Mouse (Mus musculus) cerebellum, postnatal 4 days (tissue): ENCODE measurements around the gene Snap29.
A peak's percentile ranks its signal among the peaks of the same experiment; 100 is the strongest.

Experiments
- DNase-seq, 2 experiments: peaks; one replicate each; pipeline ENCODE4 v3.0.0; 2022; ENCODE audit warnings: low spot score in 2 of 2, mixed read lengths in 1 of 2

Snap29 gene

DNA sequence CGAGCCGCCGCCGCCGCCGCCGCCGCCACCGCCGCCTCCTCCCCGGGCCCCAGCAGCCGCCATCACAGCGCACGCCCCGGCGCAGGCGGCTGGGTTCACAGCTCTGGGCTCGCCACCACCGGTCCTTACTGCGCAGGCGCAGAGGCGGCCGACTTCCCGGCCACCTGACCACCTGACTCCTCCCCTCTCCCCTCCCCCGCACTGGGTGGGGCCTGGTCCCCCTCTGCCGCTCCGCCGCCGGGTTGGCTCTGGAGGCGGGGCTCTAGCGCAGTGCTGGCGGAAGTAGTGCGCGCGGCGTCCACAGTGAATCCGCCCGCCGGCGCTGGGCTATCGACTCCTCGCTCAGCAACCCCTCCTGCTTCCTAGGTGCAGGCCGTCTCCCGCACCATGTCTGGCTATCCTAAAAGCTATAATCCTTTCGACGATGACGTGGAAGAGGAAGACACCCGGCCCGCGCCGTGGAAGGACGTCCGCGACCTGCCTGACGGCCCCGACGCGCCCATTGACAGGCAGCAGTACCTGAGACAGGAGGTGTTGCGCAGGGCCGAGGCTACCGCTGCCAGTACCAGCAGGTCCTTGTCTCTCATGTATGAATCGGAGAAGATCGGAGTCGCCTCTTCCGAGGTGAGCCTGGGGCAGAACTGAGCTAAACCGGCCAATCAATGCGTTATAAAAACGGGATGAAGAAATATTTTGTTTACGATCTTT lies at the start of gene Snap29, which contains the start of gene Pi4ka:
TSS of gene Snap29 (plus strand) at position 251 of the 708 bp plus-strand sequence.
TSS of gene Pi4ka (minus strand) at position 579 of the 708 bp plus-strand sequence.
- peak; percentile 100 for DNase-seq

DNA sequence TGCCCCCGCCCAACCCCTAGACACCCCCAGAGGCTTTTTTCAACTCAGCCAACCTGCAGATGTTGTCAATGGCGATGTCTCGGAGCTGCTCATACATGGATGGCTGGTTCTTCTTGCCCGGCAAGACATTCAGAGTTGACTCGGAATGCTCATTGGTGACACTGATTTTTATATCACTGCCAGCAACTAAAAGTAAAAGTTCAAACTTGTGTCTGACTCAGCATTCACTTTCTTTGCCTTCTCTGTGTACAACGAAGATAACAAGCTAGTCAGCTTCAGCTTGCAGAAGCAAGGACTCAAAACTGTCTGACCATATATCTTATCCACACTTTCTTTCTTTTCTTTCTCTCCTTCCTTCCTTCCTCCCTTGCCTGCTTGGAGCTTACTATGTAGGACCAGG lies 49.8 kb upstream of the Snap29 start:
- DNase-seq, result no peak

DNA sequence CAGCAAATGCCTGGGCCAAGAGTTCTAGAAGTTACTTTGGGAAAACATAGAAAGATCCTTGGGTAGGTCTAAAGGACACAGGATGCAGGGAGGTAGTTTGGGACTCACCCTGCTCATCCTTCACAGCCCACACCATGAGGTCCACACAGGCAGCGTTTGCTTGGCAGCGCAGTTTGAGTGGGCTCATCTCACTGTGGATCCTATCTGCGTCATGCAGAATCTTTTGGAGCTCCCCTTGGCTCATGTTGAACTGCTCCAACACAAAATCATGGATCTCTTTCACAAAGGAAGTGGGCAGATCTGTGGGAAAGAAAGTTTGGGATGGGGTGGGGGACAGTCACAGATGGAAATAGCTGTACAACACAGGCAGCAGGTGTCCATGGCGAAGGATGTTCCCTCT lies 47.0 kb upstream of the Snap29 start:
- no peak for DNase-seq

DNA sequence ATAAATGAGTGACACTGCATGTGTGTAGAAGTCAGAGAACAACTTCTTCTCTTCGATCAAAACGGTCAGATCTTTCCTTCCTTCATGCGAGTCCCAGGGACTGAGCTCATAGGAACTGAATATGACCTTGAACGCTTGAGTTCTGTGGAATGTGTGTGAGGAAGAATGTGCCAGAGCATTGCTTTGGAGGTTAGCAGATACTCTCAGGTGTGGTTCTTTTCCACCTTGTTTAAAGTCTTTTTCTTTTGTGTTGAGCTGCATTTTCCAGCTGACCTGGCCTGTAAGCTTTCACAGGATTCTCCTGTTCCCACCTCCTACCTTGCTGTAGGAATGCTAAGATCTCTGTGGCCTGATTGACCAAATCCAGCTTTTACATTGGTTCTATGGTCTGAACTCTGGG lies 23.5 kb upstream of the Snap29 start:
- no peak for DNase-seq

DNA sequence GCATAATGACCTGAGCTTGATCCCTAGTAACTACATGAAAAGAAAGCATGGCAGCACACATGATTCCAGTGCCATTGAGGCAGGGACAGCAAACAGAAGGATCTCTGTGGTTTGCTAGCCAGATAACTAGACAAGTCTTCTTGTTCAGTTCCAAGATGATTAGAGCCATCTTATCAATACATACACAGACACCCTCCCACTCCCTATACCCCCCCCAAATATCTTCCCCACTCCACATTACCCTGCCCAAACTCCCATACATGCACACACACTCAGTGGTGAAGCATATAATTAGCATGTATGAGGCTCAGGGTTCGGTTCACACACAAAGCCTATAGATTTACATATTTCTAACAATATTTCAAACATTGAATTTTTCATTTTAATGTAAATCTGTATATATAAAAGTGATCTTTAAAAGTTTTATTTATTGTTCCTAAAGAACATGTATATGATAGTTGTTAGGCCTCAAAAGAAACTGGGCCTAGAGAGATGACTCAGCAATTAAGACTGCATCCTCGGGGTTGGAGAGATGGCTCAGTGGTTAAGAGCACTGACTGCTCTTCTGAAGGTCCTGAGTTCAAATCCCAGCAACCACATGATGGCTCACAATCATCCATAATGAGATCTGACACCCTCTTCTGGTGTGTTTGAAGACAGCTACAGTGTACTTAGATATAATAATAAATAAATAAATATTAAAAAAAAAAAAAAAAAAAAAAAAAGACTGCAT lies 22.0 kb upstream of the Snap29 start:
- no peak for DNase-seq

DNA sequence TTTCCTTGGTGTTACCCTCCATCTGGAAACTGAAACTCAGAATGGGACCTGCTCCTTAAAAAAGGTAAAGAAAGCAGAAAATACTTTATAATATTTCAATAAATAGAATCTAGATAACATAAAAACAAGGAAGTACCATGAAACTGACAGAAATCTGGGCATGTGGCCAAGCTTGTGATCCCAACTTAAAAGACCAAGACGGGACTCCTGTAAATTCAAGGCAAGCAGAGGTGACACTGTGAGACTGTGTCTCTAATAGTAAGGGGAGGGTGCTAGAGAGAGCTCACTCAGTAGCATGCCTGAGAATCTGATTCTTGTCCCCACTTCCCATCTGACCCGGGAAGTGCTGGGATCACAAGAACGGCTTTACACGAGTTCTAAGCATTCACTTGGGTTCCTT lies 13.0 kb upstream of the Snap29 start:
- no peak for DNase-seq

DNA sequence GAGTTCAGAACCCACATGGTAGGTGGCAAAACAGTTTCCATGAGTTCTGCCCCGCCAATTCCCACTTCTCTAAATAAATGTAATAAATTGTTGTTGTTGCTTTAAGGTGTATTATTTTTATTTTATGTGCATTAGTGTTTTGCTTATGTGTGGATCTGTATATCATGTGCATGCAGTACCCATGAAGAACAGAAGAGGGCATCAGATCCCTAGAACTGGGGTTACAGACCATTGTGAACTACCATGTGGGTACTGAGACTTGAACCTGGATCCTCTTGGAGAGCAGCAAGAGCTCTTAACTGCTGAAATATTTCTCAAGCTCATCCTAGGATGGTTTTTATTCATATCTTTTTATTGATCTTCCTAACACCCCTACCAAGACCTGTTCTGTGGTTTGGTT lies 2.9 kb upstream of the Snap29 start:
- peak in 1 of 2 experiments; percentile 18 for DNase-seq

DNA sequence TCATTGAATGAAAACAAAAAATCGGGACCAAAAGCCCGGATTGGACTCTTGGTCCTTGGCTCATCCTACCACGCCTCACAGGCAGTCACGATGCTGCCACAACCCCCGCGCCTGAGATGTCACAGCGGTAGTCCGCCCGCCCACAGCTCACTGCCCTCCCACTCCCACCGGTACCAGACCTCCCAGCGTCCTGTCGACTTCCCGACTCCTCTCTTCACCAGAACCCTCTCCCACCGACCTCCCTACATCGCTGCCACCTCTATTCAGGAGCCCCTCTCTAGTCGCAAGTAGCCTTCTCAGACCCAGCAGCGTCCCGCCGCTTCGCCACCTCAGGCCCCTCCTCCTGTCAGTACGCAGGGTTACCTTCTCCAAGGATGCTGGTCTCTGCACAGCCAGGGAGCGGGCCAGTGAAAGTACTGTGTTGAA lies 502 bp upstream of the Snap29 start:
- DNase-seq, result peak; percentile 36 to 54

DNA sequence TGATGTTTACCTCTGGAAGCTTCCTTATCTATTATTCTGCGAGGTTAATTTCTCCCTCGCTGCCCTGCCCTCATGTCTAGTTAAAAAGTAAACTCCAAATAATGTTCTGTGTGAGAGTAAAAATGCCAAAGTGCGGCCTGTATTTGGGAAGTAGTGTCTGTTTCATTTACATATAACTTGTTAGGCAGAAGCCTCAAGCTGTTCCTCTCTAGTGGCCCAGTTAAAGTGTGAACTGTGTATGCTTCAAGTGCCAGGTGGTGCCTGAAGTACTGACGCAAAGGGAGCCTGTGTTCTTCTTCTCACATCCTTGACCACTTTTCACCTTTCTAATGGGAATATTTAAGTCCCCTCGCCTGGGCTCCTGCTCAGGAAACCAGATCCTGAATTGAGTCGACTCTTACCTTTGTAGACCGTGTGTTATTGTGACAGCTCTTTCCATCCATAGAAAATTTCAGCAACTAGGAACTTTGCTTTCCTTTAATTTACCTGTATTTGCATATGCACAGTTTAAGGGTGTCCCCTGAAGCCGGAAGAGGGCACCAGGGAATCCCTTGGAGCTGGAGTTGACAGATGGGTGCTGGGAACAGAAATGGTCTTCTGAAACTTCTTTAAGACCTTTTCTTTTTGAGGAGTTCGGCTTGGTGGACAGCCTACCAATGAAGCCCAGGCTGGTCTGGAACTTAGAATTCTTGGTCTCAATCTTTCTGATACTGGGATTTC lies 886 bp downstream of the Snap29 start:
- DNase-seq, result no peak

DNA sequence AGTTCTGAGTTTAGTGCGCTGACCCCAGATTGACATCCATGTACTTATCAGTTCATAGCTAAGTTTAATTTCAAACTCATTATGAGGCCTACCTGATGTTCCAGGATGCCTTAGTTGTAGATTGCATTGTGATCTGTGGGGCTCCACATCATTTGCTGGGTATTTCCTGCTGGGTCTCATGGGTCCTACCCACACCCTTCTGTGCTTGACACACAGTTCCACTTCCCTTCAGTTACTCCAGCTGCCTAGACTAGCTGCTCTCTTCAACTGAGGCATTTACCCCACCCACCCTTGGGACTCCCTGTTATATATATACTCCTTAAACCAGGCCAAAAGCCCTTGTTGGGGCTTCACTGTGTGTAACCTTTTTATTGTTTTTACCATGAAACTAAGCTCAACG lies 3.3 kb downstream of the Snap29 start:
- no peak for DNase-seq

DNA sequence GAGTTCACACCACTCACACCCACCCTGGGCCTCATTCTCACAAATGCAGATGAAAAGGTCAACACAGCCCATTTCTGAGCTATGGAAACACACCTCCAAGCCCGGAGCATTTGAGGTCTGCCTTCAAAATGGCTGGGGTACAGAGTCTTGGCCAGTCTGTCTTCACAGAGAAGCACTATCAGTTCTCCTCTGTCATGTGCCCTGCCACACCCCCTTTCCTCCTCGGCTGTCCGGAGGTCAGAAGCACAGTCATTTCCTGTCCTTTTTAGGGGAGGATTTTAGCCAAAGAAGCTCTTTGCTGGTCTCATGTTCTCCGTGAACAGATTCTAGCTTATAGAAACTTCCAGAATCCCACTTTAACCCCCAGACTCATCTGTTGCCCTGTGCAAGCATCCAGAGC lies 4.4 kb downstream of the Snap29 start:
- DNase-seq, result no peak

DNA sequence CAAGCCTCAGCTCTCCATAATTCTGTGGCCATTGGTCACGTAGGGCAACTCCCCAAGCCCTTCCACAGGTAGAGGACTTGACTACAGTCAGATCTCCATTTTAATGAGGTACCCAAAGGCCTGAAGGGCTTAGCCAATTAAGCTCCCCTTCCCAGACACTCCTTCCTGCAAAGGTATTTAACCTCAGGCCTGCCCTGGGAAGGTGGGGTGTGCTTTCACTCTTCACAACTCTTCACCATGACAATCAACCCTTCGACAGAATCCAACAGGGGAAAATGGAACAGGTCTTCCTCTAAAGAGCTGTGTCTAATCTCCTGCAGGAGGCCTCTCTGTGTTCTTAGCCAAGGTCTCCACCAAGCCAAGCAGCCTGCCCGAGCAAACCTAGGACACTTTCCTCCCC lies 17.2 kb downstream of the Snap29 start:
- DNase-seq, result no peak

DNA sequence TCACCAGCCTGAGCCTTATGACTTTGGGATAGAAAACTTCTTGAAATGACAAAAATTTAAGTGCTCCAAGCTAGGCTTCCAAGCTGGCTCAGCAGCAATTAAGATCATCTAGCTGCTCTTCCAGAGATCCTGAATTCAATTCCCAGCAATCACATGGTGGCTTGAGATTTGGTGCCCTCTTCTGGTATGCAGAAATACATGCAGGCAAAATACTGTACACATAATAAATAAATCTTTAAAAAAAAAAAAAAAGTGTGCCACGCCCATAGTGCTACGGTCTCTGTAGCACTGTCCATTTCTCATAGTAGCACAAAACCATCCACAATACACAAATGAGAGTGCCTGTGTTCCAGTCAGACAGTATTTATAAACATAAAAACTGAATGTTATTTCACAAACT lies 26.8 kb downstream of the Snap29 start:
- no peak for DNase-seq

DNA sequence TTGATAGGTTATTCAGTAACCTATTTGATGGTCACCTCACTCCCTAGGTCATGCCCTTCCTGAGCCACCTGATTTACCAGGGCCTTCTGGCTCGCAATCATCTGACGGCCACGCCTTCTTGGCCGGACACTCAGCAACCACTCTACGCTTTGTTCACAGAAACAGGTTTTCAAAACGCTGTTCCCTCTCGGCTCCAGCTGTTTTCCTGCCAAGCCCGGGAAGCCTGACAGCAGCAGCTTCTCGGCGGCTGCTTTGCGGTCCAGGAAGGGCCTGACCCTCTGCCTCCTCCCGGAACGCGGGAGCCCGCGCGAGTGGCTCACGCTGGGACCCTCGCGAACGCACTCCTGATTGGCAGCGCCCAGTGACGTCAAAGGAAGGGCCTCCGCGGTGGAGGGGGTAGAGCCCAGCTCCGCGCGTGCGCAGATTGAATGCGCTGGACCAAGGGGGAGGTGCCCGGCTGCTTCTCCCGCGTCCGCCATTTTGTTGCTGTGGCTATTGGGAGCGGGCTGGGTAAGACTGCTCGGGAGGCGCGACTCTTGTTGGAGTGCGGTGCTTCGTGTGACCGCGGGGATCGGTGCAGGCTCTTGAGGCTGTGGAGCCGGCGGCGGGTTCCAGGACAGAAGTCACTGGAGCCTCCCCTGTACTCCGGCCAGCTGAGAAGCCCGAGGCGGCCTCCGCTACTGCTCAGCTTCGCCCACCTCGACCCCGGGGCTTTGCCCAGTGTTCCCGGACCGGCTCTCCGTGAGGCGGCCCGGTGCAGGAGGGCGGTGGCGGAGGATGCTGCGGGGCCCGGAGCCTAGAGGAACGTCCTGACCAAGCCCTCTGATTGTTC lies 46.0 kb downstream of the Snap29 start, which contains the start of gene Crkl:
TSS of gene Crkl (plus strand) at position 447 of the 832 bp plus-strand sequence.
- peak; percentile 97 to 98 for DNase-seq

DNA sequence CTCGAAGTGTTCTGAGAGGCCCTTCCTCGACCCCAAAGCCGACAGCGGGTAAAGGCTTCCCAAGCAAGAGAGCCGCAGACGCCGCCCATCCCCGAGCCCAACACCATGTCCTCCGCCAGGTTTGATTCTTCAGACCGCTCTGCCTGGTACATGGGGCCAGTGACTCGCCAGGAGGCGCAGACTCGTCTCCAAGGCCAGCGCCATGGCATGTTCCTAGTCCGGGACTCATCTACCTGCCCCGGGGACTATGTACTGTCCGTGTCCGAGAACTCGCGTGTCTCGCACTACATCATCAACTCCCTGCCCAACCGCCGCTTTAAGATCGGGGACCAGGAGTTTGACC lies 46.6 kb downstream of the Snap29 start:
- DNase-seq, result no peak

DNA sequence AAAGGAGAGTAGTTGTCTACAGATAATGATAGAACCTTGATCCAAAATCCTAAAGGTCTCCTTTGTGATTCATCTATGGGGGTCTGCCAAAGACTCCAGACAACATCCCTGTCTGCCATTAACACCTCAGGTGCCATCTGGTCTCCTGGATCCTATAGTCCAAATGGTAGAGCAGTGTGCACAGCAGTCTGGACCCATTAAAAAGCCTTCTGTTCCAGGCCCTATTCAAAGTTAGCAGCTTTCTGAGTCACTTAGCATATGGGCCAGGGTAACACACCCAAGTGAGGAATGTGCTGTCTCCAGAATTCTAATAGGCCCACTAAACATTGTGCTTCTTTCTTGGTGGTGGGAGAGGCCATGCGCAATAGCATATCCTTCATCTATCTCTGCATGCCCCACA lies 51.1 kb downstream of the Snap29 start:
- no peak for DNase-seq

DNA sequence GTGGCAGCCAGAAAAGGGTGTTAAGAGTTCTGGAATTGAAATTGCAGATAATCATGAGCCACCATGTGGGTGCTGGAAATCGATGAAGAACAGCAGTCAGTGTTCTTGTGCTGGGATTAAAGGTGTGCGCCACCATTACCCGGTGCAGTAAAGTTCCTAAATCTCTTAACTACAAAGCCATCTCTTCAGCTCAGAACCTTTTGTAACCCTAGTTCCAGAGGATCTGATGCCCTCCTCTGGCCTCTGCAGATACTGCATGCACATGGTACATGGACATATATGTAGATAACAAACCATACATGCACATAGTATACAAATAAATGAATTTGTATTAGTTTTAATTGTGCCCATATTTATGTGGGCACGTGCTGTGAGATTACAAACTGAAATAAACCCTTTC lies 54.5 kb downstream of the Snap29 start:
- peak in 1 of 2 experiments; percentile 7 for DNase-seq

DNA sequence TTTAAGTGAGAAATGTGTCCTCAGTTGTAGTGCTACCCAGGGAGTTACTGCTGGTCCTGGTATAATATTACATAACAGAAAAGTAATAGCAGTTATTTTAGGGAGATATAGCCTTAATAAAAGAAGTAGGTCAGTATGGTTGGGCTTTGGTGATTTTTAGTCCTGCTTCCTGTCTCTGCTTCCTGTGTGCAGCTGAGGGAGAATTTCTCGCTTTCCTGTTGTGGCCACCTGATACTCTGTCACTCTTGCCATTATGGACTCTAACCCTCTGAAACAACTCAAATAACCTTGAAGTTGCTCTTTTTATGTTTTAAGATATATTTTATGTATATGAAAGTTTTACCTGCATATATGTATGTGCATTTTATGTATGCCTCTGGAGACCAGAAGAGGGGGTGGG lies 55.8 kb downstream of the Snap29 start:
- DNase-seq, result no peak

DNA sequence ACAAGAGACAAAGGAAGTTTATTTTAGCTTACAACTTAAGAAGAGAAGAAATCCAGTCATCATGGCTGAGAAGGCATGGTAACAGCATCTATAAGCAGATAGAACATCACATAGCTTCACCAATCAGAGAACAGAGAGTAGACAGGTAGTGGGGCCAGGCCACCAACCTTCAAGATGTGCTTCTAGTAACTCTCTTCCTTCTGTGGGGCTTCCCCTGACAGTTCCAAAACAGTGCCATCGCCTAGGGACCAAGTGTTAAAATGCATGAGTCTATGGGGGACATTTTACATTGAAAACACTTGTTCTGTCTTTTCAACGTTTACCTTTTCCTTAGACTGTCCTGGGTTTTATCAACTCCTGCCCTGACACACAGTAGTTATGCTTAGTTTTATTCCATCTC lies 57.4 kb downstream of the Snap29 start:
- no peak for DNase-seq

DNA sequence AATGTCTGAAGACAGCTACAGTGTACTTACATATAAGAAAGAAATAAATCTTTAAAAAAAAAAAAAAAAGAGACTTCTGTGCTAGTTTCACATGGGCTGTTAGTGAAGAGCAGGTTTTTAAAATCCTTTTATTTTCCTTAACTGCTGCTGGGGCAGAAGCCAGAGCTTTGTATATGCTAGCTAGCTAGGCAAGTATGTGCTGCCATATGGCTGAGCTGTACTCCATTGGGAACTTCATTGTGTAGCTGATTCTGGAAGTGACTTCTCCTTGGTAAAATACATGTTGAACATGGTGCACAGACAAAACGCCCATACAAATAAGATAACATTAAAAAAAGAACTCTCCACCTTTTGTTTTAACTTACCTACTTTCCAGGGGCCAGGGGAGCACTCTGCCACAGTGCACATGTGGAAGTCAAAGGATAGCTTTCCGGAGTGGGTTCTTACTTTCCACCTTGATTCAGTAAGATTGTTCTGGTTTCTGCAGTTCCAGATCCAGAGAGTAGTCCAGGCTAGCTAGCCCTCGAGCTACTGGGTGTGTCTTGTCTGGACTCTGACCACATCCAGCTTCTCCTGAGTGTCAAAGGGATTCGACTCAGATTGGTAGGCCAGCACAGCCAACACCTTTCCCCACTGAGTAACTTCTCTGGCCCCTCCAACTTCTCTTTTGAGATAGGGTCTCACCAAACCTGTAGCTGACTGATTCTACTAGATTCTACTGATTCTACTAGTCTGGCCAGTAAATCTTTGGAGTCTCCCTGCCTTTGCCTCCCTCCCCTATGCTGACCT lies 61.3 kb downstream of the Snap29 start:
- DNase-seq, result no peak

DNA sequence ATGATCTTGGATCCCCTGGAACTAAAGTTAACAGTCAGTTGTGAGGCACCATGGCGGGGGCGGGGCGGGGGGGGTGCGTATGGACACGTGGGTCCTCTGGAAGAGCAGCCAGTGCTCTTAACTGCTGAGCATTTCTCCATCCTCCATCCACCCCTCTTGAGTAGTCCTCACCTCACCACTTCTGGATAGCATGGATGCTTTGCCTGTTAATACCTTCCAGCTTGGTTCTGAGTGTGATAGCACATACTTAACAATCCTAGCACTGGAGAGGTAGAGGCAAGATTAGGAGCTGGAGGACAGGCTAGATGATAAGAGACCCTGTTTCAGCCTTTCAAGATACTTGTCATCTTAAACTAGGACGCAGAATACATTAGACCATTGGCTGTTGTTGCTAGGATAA lies 66.7 kb downstream of the Snap29 start:
- DNase-seq, result no peak
